Mouse (Mus musculus): Measurements from ENCODE around the gene Uspl1. TPM values are rescaled to one million over a fixed set of nuclear protein-coding genes. Genes with fewer than 3 reads are reported as not detected.

Uspl1 gene
- polyA plus RNA-seq, 1 experiment from 2014 or later = 51.7 TPM

- H3K4me2 ChIP-seq (replicated peaks) = no peak overlapping the region
- ATAC-seq (replicated peaks) = no peak; the same call in 1 of the 2 replicates
- WGBS = 48% methylated on average over 20 of the region's 20 CpGs
- no peaks in the 10 kb centered on the region for H3K27me3 ChIP-seq
- peaks cover 3% of the 10 kb centered on the region; the same call in 1 of the 2 replicates for H3K4me1 ChIP-seq
- no peak overlapping the region for H3K9ac ChIP-seq (replicated peaks)
- H3K36me3 ChIP-seq = no peaks in the 10 kb centered on the region
- H3K4me3 ChIP-seq = no peak overlapping the region
- H3K27ac ChIP-seq (replicated peaks) = no peak overlapping the region
- H3K9me3 ChIP-seq = no peaks in the 10 kb centered on the region
These were observed 63.1 kb downstream of the Uspl1 start for GRCm38 (mm10) chr5:149247047-149247904.

- Histone ChIP-seq H3K4me2 (replicated peaks) (no peak overlapping the region), H3K4me3 (no peak overlapping the region), H3K27ac (replicated peaks) (no peak overlapping the region), H3K36me3 (no peaks in the 10 kb centered on the region), H3K27me3 (no peaks in the 10 kb centered on the region), H3K4me1 (no peaks in the 10 kb centered on the region), H3K9ac (replicated peaks) (no peak overlapping the region), H3K9me3 (no peaks in the 10 kb centered on the region)
- 81% methylated on average over 3 of the region's 3 CpGs for WGBS
- no peak for ATAC-seq (replicated peaks)
These were observed 68.2 kb downstream of the Uspl1 start for GRCm38 (mm10) chr5:149252303-149252702.

GRCm38 (mm10) chr5:149253491-149253890 is 69.3 kb downstream of the Uspl1 start:
- Histone ChIP-seq H3K9ac (replicated peaks) (no peak overlapping the region), H3K9me3 (no peaks in the 10 kb centered on the region), H3K4me3 (no peak overlapping the region), H3K27me3 (no peaks in the 10 kb centered on the region), H3K36me3 (no peaks in the 10 kb centered on the region), H3K4me2 (replicated peaks) (no peak overlapping the region), H3K4me1 (no peaks in the 10 kb centered on the region), H3K27ac (replicated peaks) (no peak overlapping the region)
- 78% methylated on average over 2 of the region's 2 CpGs for WGBS
- no peak for ATAC-seq (replicated peaks)

- no peaks in the 10 kb centered on the region for H3K36me3 ChIP-seq
- no peaks in the 10 kb centered on the region for H3K9me3 ChIP-seq
- no peak for ATAC-seq (replicated peaks)
- H3K4me2 ChIP-seq (replicated peaks) = no peak overlapping the region
- 0 out of 2 replicates have a peak, but pooled peaks cover 3% of the 10 kb centered on the region for H3K4me1 ChIP-seq
- H3K9ac ChIP-seq (replicated peaks) = no peak overlapping the region
- no peak overlapping the region for H3K27ac ChIP-seq (replicated peaks)
- no peaks in the 10 kb centered on the region for H3K27me3 ChIP-seq
- WGBS = 87% methylated on average over 2 of the region's 2 CpGs
- H3K4me3 ChIP-seq = no peak overlapping the region
These were observed 71.4 kb downstream of the Uspl1 start for GRCm38 (mm10) chr5:149255522-149255921.

GRCm38 (mm10) chr5:149257518-149258281 is 73.5 kb downstream of the Uspl1 start:
- 57% methylated on average over 14 of the region's 14 CpGs for WGBS
- no peak overlapping the region for H3K4me2 ChIP-seq (replicated peaks)
- no peak overlapping the region for H3K4me3 ChIP-seq
- no peaks in the 10 kb centered on the region for H3K36me3 ChIP-seq
- H3K4me1 ChIP-seq = 0 out of 2 replicates have a peak, but pooled peaks cover 3% of the 10 kb centered on the region
- peak; percentile 58; the same call in 1 of the 2 replicates for ATAC-seq (replicated peaks)
- no peak overlapping the region for H3K27ac ChIP-seq (replicated peaks)
- no peak overlapping the region for H3K9ac ChIP-seq (replicated peaks)
- H3K9me3 ChIP-seq = no peaks in the 10 kb centered on the region
- H3K27me3 ChIP-seq = no peaks in the 10 kb centered on the region

GRCm38 (mm10) chr5:149259093-149259492 is 74.9 kb downstream of the Uspl1 start:
- no peak overlapping the region for H3K4me2 ChIP-seq (replicated peaks)
- H3K4me3 ChIP-seq = no peak overlapping the region
- H3K4me1 ChIP-seq = 0 out of 2 replicates have a peak, but pooled peaks cover 3% of the 10 kb centered on the region
- no peaks in the 10 kb centered on the region for H3K9me3 ChIP-seq
- no peaks in the 10 kb centered on the region for H3K27me3 ChIP-seq
- no peaks in the 10 kb centered on the region for H3K36me3 ChIP-seq
- ATAC-seq (replicated peaks) = no peak
- peak overlapping the region; percentile 11; the same call in 1 of the 2 replicates for H3K27ac ChIP-seq (replicated peaks)
- WGBS = 42% methylated on average over 16 of the region's 16 CpGs
- H3K9ac ChIP-seq (replicated peaks) = no peak overlapping the region

GRCm38 (mm10) chr5:149261449-149261848 is 77.3 kb downstream of the Uspl1 start:
- H3K36me3 ChIP-seq = no peaks in the 10 kb centered on the region
- H3K9me3 ChIP-seq = no peaks in the 10 kb centered on the region
- H3K4me3 ChIP-seq = no peak overlapping the region
- 77% methylated on average over 7 of the region's 7 CpGs for WGBS
- no peaks in the 10 kb centered on the region for H3K27me3 ChIP-seq
- H3K4me1 ChIP-seq = 0 out of 2 replicates have a peak, but pooled peaks cover 3% of the 10 kb centered on the region
- H3K4me2 ChIP-seq (replicated peaks) = no peak overlapping the region
- H3K9ac ChIP-seq (replicated peaks) = no peak overlapping the region
- no peak for ATAC-seq (replicated peaks)
- H3K27ac ChIP-seq (replicated peaks) = no peak overlapping the region

- H3K27me3 ChIP-seq = no peaks in the 10 kb centered on the region
- no peak overlapping the region for H3K27ac ChIP-seq (replicated peaks)
- ATAC-seq (replicated peaks) = no peak
- H3K4me2 ChIP-seq (replicated peaks) = no peak overlapping the region
- H3K4me3 ChIP-seq = no peak overlapping the region
- H3K9me3 ChIP-seq = no peaks in the 10 kb centered on the region
- H3K36me3 ChIP-seq = no peaks in the 10 kb centered on the region
- 64% methylated on average over 6 of the region's 6 CpGs for WGBS
- H3K4me1 ChIP-seq = 0 out of 2 replicates have a peak, but pooled peaks cover 3% of the 10 kb centered on the region
- no peak overlapping the region for H3K9ac ChIP-seq (replicated peaks)
These were observed 77.7 kb downstream of the Uspl1 start for GRCm38 (mm10) chr5:149261866-149262265.

GRCm38 (mm10) chr5:149264405-149264804 is 80.3 kb downstream of the Uspl1 start, which contains the start of gene Alox5ap:
Gene Alox5ap, plus strand, starts transcription at chr5:149264767.
- WGBS = 50% methylated on average over 4 of the region's 4 CpGs
- no peaks in the 10 kb centered on the region for H3K36me3 ChIP-seq
- H3K27ac ChIP-seq (replicated peaks) = no peak within 1 kb of the TSS
- no peak within 1 kb of the TSS for H3K4me2 ChIP-seq (replicated peaks)
- H3K9me3 ChIP-seq = no peaks in the 10 kb centered on the region
- H3K4me3 ChIP-seq = no peak within 1 kb of the TSS
- ATAC-seq (replicated peaks) = no peak
- H3K9ac ChIP-seq (replicated peaks) = no peak within 1 kb of the TSS
- no peaks in the 10 kb centered on the region for H3K4me1 ChIP-seq
- no peaks in the 10 kb centered on the region for H3K27me3 ChIP-seq

- no peak for ATAC-seq (replicated peaks)
- Histone ChIP-seq H3K36me3 (no peaks in the 10 kb centered on the region), H3K9ac (replicated peaks) (no peak overlapping the region), H3K27me3 (no peaks in the 10 kb centered on the region), H3K4me1 (no peaks in the 10 kb centered on the region), H3K4me2 (replicated peaks) (no peak overlapping the region), H3K9me3 (no peaks in the 10 kb centered on the region), H3K27ac (replicated peaks) (no peak overlapping the region), H3K4me3 (no peak overlapping the region)
- WGBS = 63% methylated on average over 6 of the region's 6 CpGs
These were observed 80.7 kb downstream of the Uspl1 start for GRCm38 (mm10) chr5:149264878-149265279.

Data from forebrain, embryonic 15.5 days (tissue).